Mouse (Mus musculus): ENCODE data around the gene Olfr907. TPM values are rescaled to one million over a fixed set of nuclear protein-coding genes. Genes with fewer than 3 reads are reported as not detected.

Gene Olfr907
- not detected in 2 replicates for polyA plus RNA-seq (2015; fragmentation: Nextera tagmentation; extraction: Ambion mirVana)

DNA sequence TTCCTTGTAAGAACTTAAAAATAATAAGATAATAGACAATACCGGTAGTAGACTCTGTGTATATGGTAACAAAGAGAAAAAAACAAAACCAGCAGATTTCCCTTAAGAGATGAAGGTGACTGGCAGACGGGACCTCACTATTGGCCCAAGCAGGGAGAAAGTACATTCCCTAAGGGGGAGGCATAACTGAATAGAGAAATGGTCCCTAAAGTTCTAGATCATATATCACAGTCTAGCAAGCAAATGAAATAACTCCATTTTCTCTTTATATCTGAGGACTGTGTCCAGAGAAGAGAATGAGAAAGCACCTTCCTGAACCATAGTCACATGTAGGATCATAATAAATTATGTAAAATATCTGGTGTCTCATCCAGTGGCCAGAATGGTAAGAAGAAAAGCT, at the start of gene Olfr907:
TSS of gene Olfr907 (plus strand) at position 301 of the 400 bp plus-strand sequence.

DNA sequence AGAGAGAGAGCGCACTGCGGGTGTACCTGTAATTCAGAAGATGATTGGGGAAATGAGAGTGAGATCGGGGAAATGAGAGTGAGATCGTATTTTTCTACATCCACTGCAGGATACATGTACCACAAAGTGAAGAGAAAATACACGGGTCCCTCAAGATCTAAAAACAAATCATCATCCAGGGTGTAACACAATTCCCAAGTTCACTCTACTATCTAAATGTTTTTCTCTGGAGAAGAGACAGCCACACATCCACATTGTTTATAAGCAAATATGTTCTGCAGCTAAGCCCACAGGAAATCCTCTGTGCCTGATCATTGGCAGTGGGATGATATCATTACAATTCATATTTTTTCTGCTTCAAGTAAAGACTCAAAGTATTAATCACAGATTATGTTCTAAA, 48.2 kb upstream of the Olfr907 start, which contains the start of gene Olfr902:
TSS of gene Olfr902 (plus strand) at position 301 of the 400 bp plus-strand sequence.

DNA sequence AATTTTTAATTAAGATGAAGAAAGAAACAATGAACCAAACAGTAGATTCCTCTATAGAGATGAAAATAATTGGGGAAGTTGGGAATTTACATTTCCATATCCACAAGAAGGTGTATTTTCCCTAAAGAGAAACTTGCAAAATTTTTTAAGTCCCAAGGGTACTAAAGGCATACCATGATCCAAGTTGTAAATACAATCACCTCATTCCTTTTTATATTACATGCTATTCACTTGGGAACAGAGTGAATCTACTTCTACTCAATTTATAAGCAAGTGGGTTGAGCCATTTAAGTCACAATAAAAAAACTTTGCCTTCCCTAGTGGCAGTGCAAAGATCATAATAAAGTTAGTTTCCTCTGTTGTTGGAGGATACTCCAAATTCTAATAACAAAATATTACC, 32.8 kb upstream of the Olfr907 start, which contains the start of gene Olfr904:
TSS of gene Olfr904 (plus strand) at position 301 of the 400 bp plus-strand sequence.

DNA sequence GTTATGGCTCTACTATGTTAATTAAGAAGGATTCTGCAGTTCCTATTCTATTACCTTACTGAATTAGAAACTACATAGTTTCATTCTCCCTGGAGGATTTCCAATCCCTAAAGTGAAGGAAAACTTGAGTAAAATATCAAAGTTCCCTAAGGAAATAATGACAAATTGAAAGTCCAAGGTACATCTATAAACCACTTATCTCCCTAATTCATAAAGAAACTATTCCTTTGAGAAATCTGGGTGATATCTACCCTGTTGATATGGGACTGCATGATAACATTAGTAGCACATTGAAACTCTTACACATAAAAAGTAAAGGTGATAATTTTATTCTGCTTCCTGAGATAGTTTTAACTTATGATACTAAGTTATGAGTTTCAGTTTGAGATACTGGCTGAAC, 24.8 kb upstream of the Olfr907 start, which contains the start of gene Olfr905:
TSS of gene Olfr905 (plus strand) at position 301 of the 400 bp plus-strand sequence.

DNA sequence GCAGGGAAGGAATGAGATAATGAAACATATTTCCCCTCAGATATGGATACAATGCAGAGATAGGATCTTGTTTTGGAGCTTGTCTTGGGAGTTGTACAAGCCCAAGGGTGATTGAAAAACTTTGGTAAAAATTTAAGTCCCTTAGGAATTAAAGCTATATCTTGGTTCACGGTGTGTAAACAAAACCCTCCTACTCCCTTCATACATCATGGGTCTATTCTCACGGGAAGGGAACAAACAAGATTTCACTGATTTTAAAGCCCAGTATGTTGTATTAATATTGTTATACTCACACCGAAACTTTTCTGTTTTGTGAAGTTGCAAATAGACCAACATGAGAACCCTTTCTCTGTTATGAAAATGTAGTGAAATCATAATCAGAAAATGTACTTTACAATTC, 8.8 kb upstream of the Olfr907 start, which contains the start of gene Olfr906:
TSS of gene Olfr906 (plus strand) at position 301 of the 400 bp plus-strand sequence.

DNA sequence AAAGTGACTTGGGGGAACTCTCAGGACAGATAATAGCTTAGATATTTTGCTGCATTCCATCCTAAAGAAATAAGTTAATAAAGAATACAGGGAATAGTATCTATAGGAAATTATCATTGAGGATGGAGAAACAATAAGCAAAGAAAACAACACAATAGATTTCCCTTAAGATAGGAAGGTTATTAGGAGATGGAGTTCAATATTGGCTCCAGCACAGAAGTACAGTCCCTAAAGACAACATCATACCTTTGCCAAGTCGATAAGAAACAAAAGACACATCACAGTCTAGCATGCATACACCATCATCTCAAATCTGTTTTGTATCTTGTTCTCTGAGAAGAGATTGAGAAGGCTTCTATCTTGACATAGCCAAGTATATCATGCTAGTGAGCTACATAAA, 25.7 kb downstream of the Olfr907 start, which contains the start of gene Olfr911-ps1:
TSS of gene Olfr911-ps1 (plus strand) at position 301 of the 400 bp plus-strand sequence.

DNA sequence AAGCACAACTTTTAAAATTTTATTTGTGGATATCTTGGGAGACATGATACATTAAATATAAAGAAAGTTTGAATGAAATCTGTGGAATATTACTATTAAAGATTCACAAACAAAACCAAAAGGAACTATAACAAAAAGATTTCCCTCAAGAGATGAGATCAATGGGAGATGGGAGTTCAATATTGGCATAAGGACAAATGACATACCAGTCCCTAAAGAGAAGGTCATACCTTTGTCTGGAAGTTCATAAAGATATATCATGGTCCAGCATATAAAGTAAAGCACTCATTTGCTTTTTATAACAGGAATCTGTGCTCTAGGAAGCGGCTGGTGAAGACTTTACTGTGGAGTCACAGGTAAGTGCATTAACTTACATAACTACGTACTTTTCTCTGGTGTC, 41.9 kb downstream of the Olfr907 start, which contains the start of gene Olfr910:
TSS of gene Olfr910 (plus strand) at position 301 of the 400 bp plus-strand sequence.

Other genes starting within 250 kb of the Olfr907 start
- gene Olfr143, start 243.0 kb upstream of the Olfr907 start, polyA plus RNA-seq (2015; fragmentation: Nextera tagmentation; extraction: Ambion mirVana), result not detected in 2 replicates
- not detected in 2 replicates for gene Olfr895, start 227.9 kb upstream of the Olfr907 start, polyA plus RNA-seq (2015; fragmentation: Nextera tagmentation; extraction: Ambion mirVana)
- not detected in 2 replicates for gene Olfr896-ps1, start 204.7 kb upstream of the Olfr907 start, polyA plus RNA-seq (2015; fragmentation: Nextera tagmentation; extraction: Ambion mirVana)
- not detected in 2 replicates for gene Olfr25, start 166.7 kb upstream of the Olfr907 start, polyA plus RNA-seq (2015; fragmentation: Nextera tagmentation; extraction: Ambion mirVana)
- gene Olfr898, start 147.4 kb upstream of the Olfr907 start, polyA plus RNA-seq (2015; fragmentation: Nextera tagmentation; extraction: Ambion mirVana), result not detected in 2 replicates
- not detected in 2 replicates for gene Olfr250, start 128.9 kb upstream of the Olfr907 start, polyA plus RNA-seq (2015; fragmentation: Nextera tagmentation; extraction: Ambion mirVana)
- not detected in 2 replicates for gene Olfr251, start 118.7 kb upstream of the Olfr907 start, polyA plus RNA-seq (2015; fragmentation: Nextera tagmentation; extraction: Ambion mirVana)
- not detected in 2 replicates for gene Olfr147, start 94.1 kb upstream of the Olfr907 start, polyA plus RNA-seq (2015; fragmentation: Nextera tagmentation; extraction: Ambion mirVana)
- gene Olfr901, start 66.3 kb upstream of the Olfr907 start, polyA plus RNA-seq (2015; fragmentation: Nextera tagmentation; extraction: Ambion mirVana), result not detected in 2 replicates
- not detected in 2 replicates for gene Olfr902, start 48.1 kb upstream of the Olfr907 start, polyA plus RNA-seq (2015; fragmentation: Nextera tagmentation; extraction: Ambion mirVana)
- not detected in 2 replicates for gene Olfr904, start 32.7 kb upstream of the Olfr907 start, polyA plus RNA-seq (2015; fragmentation: Nextera tagmentation; extraction: Ambion mirVana)
- gene Olfr905, start 24.7 kb upstream of the Olfr907 start, polyA plus RNA-seq (2015; fragmentation: Nextera tagmentation; extraction: Ambion mirVana), result not detected in 2 replicates
- not detected in 2 replicates for gene Olfr906, start 8.7 kb upstream of the Olfr907 start, polyA plus RNA-seq (2015; fragmentation: Nextera tagmentation; extraction: Ambion mirVana)
- not detected in 2 replicates for gene Olfr911-ps1, start 25.8 kb downstream of the Olfr907 start, polyA plus RNA-seq (2015; fragmentation: Nextera tagmentation; extraction: Ambion mirVana)
- gene Olfr910, start 42.0 kb downstream of the Olfr907 start, polyA plus RNA-seq (2015; fragmentation: Nextera tagmentation; extraction: Ambion mirVana), result not detected in 2 replicates
- not detected in 2 replicates for gene Olfr912, start 84.4 kb downstream of the Olfr907 start, polyA plus RNA-seq (2015; fragmentation: Nextera tagmentation; extraction: Ambion mirVana)
- not detected in 2 replicates for gene Olfr913, start 97.0 kb downstream of the Olfr907 start, polyA plus RNA-seq (2015; fragmentation: Nextera tagmentation; extraction: Ambion mirVana)
- not detected in 2 replicates for gene Olfr914, start 109.3 kb downstream of the Olfr907 start, polyA plus RNA-seq (2015; fragmentation: Nextera tagmentation; extraction: Ambion mirVana)
- gene Olfr916, start 164.1 kb downstream of the Olfr907 start, polyA plus RNA-seq (2015; fragmentation: Nextera tagmentation; extraction: Ambion mirVana), result not detected in 2 replicates
- gene Olfr917, start 170.0 kb downstream of the Olfr907 start, polyA plus RNA-seq (2015; fragmentation: Nextera tagmentation; extraction: Ambion mirVana), result not detected in 2 replicates
- not detected in 2 replicates for gene Olfr918, start 178.8 kb downstream of the Olfr907 start, polyA plus RNA-seq (2015; fragmentation: Nextera tagmentation; extraction: Ambion mirVana)
- not detected in 2 replicates for gene Olfr919, start 207.9 kb downstream of the Olfr907 start, polyA plus RNA-seq (2015; fragmentation: Nextera tagmentation; extraction: Ambion mirVana)
- gene Vwa5a, start 222.5 kb downstream of the Olfr907 start, polyA plus RNA-seq (2015; fragmentation: Nextera tagmentation; extraction: Ambion mirVana), result 11.2 and 13.3 TPM in 2 replicates